Mouse (Mus musculus) megakaryocyte progenitor cell, adult 5-6 weeks (primary cell): ENCODE measurements at regions not wholly inside any gene's neighbourhood (a gene's known extent, or its start where the extent isn't known, plus 50 kb on each side); places are given as distances from the start of the nearest gene placed in this dataset.

Experiments
- ATAC-seq: replicated peaks from 2 replicates; pipeline ENCODE4 v1.8.0; 2016; ENCODE audit warnings: mild to moderate bottlenecking, moderate TSS enrichment, inconsistent platforms; ENCODE audit not compliant: poor library complexity

GRCm38 (mm10) chr10:117556027-117556789 is 73.1 kb upstream of the Cpm start:
- ATAC-seq: no peak

DNA sequence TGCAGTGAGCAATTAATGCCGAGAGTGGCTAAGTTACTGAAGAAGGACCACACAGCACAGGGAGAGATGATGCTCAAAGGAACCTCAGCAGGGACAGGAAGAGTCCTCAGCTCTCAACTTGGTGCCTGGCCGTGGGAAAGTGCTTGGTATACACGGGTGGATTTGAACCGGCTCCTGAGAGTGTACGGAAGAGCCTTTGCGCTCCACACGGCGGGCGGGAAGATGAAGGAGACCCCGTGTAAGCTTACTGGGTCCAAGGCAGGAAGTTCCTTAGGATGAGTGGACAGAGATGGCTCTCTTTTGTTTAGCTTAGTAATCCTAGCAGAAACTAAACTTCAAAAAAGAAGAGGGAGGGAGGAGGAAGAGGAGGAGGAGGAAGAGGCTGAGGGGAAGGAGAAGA is 73.8 kb upstream of the Cpm start:
- ATAC-seq: no peak

- no peak for ATAC-seq
Observed at GRCm38 (mm10) chr10:117555044-117555443, 74.3 kb upstream of the Cpm start.

GRCm38 (mm10) chr10:117554533-117554932 is 74.8 kb upstream of the Cpm start:
- no peak for ATAC-seq

DNA sequence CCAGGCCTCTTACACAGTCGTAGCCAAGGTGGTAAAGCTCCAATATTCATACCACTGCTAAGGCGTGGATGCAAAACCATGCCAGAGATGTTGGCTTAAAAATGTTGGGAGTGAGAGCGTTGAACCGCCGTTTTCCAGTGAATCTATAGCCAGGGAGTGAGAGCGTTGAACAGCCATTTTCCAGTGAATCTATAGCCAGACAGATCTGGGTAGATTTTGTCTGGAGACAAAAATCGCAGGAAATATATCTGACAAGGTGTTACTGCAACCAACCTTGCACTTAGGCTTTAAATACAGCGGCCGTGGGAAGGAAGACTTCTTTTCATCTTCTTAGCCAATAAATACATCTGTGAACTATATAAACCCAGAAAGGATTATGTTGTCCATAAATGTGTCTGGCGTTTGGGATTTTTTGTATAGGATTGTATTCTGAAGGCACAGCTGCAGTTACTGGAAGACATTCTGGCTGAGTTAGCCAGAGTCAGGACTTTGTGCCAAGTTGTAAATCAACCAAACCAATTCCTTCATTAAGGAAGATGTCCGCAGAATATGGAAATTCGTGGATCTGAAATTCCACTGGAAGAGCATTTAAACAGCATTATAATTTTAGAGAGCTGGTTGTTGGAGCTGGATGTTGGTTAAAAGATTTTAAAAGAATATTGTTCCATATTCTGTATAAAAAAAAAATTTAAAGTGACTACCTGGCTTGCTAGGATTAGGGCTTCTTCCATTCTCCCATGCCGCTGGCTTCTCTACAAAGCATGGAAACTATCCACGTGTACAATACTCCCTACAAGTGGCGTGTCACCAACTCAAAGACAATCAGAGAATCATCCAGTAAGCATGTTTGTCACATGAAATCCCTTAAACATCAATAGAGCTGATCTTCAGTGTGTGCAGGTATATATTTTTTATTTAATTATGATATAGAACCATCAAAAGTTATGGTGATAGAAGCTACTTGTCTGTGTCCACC is 75.8 kb upstream of the Cpm start:
- no peak for ATAC-seq

GRCm38 (mm10) chr10:117552049-117552652 is 77.1 kb upstream of the Cpm start:
- no peak for ATAC-seq

DNA sequence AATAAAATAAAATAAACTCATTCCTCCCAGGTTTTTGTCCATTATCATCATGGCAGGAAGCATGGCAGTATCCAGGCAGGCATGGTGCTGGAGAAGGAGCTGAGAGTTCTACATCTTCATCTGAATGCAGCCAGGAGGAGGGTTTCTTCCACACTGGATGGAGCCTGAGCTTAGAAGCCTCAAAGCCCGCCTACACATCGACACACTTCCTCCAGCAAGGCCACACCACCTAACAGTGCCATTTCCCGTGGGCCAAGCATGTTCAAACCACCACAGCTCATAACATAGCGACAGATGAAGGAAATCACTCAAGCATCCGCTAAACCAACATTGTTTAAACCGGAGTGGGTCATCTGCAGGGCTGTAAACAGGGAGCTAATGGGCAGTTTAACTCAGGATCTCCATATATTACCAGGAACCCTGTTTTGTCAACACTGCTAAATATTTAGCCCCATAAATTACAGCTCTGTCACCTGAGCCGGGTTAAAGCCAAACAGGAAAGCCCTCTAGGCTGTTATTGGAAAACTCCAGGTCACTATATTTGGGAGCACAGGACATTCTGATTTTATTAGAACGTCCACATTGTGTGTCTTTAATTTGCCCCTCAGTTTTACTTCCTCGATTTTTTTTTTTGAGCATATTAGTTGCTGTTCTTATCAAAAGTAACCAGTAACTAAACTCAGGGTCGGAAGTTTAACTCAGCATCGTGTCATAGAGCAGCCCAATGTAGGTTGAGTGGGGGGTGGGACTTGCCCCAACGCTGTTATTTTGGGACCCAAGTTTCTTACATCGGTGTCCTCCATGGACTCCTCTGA is 77.9 kb upstream of the Cpm start:
- no peak for ATAC-seq

DNA sequence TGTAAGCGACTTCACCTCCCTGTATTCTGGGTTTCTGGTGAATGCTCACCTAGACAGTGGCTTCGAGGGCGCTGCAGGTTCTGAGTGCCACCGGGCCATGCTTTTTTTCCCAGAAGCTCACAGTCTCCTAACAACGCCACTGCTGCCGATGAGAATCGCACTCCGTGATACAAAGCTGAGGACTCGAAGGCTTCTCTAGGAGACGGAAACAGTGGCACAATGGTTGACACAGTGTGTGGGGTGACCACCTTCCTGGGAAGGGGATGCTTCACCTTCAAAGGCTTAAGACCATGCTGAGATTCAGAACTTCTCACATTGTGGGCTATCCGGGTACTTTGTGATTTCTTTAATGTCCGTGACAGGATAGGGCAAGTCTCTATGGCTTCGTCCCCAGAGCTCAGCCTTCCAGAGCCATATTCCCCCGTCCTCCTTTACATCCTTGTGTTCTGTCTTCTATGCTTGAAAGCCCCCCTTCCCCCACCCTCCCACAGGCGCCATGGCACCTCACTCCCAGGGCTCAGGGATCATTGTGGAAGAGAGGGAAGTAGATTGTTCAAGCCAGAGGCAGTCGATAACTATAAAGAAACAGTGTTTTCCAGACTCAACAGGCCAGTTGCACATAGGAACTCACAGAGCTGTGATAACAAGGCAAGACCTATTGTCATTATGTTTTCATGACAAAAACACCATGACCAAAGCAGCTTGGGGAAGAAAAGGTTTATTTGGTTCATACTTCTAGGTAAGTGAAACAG is 79.3 kb upstream of the Cpm start:
- no peak for ATAC-seq

DNA sequence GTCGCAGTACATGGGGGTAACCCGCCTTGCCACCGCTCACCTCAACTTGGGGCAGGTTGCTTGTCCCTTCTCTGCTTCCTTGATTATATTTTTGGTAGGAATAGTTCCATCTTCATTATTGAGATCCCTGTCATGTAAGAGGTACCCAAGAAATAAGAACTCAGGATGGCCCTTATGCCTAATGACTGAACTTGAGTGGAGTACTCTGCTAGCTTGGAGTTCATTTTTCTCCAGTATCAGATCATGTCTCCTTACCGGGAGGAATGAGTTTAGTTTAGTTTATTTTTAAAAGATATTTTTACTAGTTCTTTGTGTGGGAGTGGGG is 79.8 kb upstream of the Cpm start:
- no peak for ATAC-seq

- no peak for ATAC-seq
Observed at GRCm38 (mm10) chr10:117548775-117549505, 80.4 kb upstream of the Cpm start.

- ATAC-seq: no peak
Observed at GRCm38 (mm10) chr10:117548262-117548661, 81.0 kb upstream of the Cpm start.

- ATAC-seq: no peak
Observed at GRCm38 (mm10) chr10:117547275-117547674, 82.0 kb upstream of the Cpm start.

DNA sequence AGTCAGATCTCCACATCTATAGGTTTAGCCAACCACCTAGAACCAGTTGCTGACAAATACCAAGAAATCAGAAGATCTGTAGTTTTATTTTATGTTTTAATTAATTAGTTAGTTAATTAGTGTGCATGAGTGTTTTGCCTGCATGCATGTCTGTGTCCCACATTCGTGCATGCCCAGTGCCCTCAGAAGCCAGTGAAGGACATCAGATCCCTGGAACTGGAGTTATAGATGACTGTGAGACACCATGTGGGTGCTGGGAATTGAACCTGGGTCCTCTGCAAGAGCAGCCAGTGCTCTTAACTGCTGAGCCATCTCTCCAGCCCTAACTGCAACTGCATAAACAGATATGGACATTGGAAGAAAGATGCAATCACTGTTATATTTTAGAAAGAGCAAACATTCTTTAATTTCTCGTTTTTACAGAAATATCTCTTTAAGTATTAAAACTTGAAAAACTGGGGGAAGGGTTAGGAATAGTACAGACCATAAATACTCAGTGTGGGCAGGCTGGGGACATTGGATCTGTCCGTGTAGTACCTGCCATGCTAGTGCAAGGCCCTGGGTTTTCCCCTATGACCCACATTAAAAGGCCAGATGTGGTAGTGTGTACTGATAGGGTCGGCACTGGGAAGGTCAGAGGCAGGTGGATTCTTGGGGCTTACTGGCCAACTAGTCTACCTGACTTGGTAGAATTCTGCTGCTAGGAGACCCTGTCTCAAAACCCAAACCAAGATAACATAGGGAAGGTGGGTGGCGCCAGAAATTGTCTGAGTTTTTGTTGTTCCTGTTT is 83.3 kb upstream of the Cpm start:
- no peak for ATAC-seq

DNA sequence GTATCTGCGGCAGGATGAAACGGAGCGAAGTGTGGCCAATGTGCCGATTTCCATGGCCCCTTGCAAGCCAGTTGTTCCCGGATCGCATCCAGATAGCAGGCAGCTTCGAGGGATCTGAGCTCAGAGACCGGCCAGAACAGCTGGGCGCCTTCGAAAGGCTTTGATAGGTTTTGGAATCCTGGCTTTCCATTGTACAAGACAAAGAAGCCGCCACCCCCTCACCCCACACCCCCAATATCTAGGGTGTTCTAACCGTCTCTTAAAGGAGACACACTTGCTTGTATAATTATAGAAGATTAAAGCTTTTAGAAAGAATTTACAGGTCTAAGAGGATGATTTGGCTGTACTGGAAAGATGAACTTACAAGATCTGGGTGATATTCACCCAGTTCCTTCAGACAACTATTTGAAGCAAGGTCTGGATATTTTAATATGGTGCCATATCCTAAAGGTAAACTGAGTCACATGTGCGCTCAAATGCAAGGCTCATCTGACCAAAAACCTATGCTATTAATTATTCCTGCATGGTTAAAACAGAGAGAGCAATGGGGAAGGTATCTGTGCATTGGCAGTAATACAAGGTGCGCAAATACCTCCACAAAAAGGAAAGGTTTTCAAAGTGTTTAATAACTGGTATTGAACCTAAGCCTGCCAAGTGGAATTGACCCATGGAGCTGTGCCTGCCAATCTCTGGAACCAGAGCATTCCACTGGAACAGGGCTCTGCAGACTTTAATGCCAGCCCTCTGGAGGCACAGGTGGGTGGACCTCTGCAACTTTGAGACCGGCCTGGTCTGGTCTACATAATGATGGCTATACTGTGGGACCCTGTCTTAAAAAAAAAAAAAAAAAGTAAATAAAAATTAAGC is 84.4 kb upstream of the Cpm start:
- no peak for ATAC-seq

- no peak for ATAC-seq
Observed at GRCm38 (mm10) chr10:117543995-117544679, 85.2 kb upstream of the Cpm start.

DNA sequence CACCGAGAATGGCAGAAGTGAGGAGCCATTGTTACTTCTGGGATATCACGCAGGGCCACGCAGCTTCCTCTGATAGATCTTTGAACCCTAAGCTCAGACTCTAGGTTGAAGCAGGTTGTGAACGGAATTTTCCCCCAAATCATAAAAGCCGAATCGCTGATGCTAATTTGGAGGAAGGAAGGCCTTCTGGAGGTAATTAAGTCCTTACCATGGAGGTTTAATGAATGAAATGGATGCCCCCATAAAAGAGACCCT is 85.7 kb upstream of the Cpm start:
- ATAC-seq: no peak

- ATAC-seq: no peak
Observed at GRCm38 (mm10) chr10:117542886-117543695, 86.2 kb upstream of the Cpm start.
